Mouse (Mus musculus) c-Kit-positive CD71-negative TER-119-negative erythroid progenitor cells, embryonic 14.5 days (primary cell): ENCODE results near the gene Pip5k1b.
"Not testable (repeated sequence)": the region's sequence is repeated elsewhere in the genome, so short reads cannot be mapped to it uniquely, and the experiment has no call there.

ENCODE experiments used
- DNase-seq: peaks from one replicate; pipeline ENCODE4 v3.0.0-alpha.2; 2013; ENCODE audit warnings: low read depth

Pip5k1b gene

GRCm38 (mm10) chr19:24555466-24555903 is at the start of gene Pip5k1b:
Gene Pip5k1b (minus strand): TSS chr19:24555872.
- DNase-seq: no peak

- no peak for DNase-seq
These were observed 48.4 kb upstream of the Pip5k1b start for GRCm38 (mm10) chr19:24604105-24604504.

GRCm38 (mm10) chr19:24603431-24603830 is 47.8 kb upstream of the Pip5k1b start:
- no peak for DNase-seq

GRCm38 (mm10) chr19:24586726-24587125 is 31.1 kb upstream of the Pip5k1b start:
- no peak for DNase-seq

GRCm38 (mm10) chr19:24585171-24585570 is 29.5 kb upstream of the Pip5k1b start:
- DNase-seq: no peak

- DNase-seq: no peak
These were observed 28.3 kb upstream of the Pip5k1b start for GRCm38 (mm10) chr19:24583956-24584355.

GRCm38 (mm10) chr19:24576125-24576524 is 20.5 kb upstream of the Pip5k1b start:
- no peak for DNase-seq

- no peak for DNase-seq
These were observed 16.1 kb upstream of the Pip5k1b start for GRCm38 (mm10) chr19:24571756-24572181.

- DNase-seq: no peak
These were observed 15.3 kb upstream of the Pip5k1b start for GRCm38 (mm10) chr19:24570969-24571368.

- DNase-seq: no peak
These were observed 1.8 kb upstream of the Pip5k1b start for GRCm38 (mm10) chr19:24557456-24557855.

- no peak for DNase-seq
These were observed 904 bp upstream of the Pip5k1b start for GRCm38 (mm10) chr19:24556585-24556966.

- no peak for DNase-seq
These were observed 372 bp upstream of the Pip5k1b start for GRCm38 (mm10) chr19:24555904-24556584.

GRCm38 (mm10) chr19:24554911-24555465 is 684 bp downstream of the Pip5k1b start:
- DNase-seq: no peak

GRCm38 (mm10) chr19:24554425-24554824 is 1.2 kb downstream of the Pip5k1b start:
- no peak for DNase-seq

- DNase-seq: no peak
These were observed 2.2 kb downstream of the Pip5k1b start for GRCm38 (mm10) chr19:24553291-24554075.

GRCm38 (mm10) chr19:24552641-24553040 is 3.0 kb downstream of the Pip5k1b start:
- not testable (repeated sequence) for DNase-seq

GRCm38 (mm10) chr19:24551196-24551954 is 4.3 kb downstream of the Pip5k1b start:
- DNase-seq: no peak

GRCm38 (mm10) chr19:24550778-24551177 is 4.9 kb downstream of the Pip5k1b start:
- no peak for DNase-seq

GRCm38 (mm10) chr19:24550016-24550415 is 5.7 kb downstream of the Pip5k1b start:
- DNase-seq: no peak

- no peak for DNase-seq
These were observed 7.3 kb downstream of the Pip5k1b start for GRCm38 (mm10) chr19:24548337-24548736.

- no peak for DNase-seq
These were observed 9.5 kb downstream of the Pip5k1b start for GRCm38 (mm10) chr19:24546153-24546552.
